Mouse (Mus musculus): ENCODE measurements around the gene Ccl17.
A peak's percentile ranks its signal among the peaks of the same experiment; 100 is the strongest.

Ccl17 gene

GRCm38 (mm10) chr8:94810153-94810552, at the start of gene Ccl17:
Ccl17 (plus strand) TSS chr8:94810453.
- no peak for DNase-seq (ENCODE audit: low spot score in 2 of 2)

- no peak for DNase-seq (ENCODE audit: low spot score in 2 of 2)
Observed at GRCm38 (mm10) chr8:94767035-94767434, 43.2 kb upstream of the Ccl17 start.

- DNase-seq (ENCODE audit: low spot score in 2 of 2) = peak in 1 of 2 experiments; percentile 51
Observed at GRCm38 (mm10) chr8:94770945-94771344, 39.3 kb upstream of the Ccl17 start.

- peak; percentile 55 to 59 for DNase-seq (ENCODE audit: low spot score in 2 of 2)
Observed at GRCm38 (mm10) chr8:94771941-94772670, 38.1 kb upstream of the Ccl17 start, which contains the start of gene Cx3cl1. Cx3cl1 (plus strand) TSS chr8:94772009.

GRCm38 (mm10) chr8:94773048-94773447, 37.2 kb upstream of the Ccl17 start:
- DNase-seq (ENCODE audit: low spot score in 2 of 2) = no peak

GRCm38 (mm10) chr8:94773700-94774171, 36.5 kb upstream of the Ccl17 start:
- DNase-seq (ENCODE audit: low spot score in 2 of 2) = no peak

- DNase-seq (ENCODE audit: low spot score in 2 of 2) = no peak
Observed at GRCm38 (mm10) chr8:94774601-94775000, 35.7 kb upstream of the Ccl17 start.

GRCm38 (mm10) chr8:94776346-94776745, 33.9 kb upstream of the Ccl17 start:
- DNase-seq (ENCODE audit: low spot score in 2 of 2) = no peak

GRCm38 (mm10) chr8:94778036-94778435, 32.2 kb upstream of the Ccl17 start:
- no peak for DNase-seq (ENCODE audit: low spot score in 2 of 2)

GRCm38 (mm10) chr8:94778473-94778872, 31.8 kb upstream of the Ccl17 start:
- DNase-seq (ENCODE audit: low spot score in 2 of 2) = no peak

GRCm38 (mm10) chr8:94778895-94779533, 31.2 kb upstream of the Ccl17 start:
- no peak for DNase-seq (ENCODE audit: low spot score in 2 of 2)

- no peak for DNase-seq (ENCODE audit: low spot score in 2 of 2)
Observed at GRCm38 (mm10) chr8:94779534-94780294, 30.5 kb upstream of the Ccl17 start.

GRCm38 (mm10) chr8:94780491-94781154, 29.6 kb upstream of the Ccl17 start:
- DNase-seq (ENCODE audit: low spot score in 2 of 2) = no peak

- no peak for DNase-seq (ENCODE audit: low spot score in 2 of 2)
Observed at GRCm38 (mm10) chr8:94781155-94781837, 29.0 kb upstream of the Ccl17 start.

- no peak for DNase-seq (ENCODE audit: low spot score in 2 of 2)
Observed at GRCm38 (mm10) chr8:94781838-94782235, 28.4 kb upstream of the Ccl17 start.

- DNase-seq (ENCODE audit: low spot score in 2 of 2) = no peak
Observed at GRCm38 (mm10) chr8:94783890-94784289, 26.4 kb upstream of the Ccl17 start.

- DNase-seq (ENCODE audit: low spot score in 2 of 2) = no peak
Observed at GRCm38 (mm10) chr8:94785247-94785985, 24.8 kb upstream of the Ccl17 start.

- DNase-seq (ENCODE audit: low spot score in 2 of 2) = no peak
Observed at GRCm38 (mm10) chr8:94785995-94786595, 24.2 kb upstream of the Ccl17 start.

- no peak for DNase-seq (ENCODE audit: low spot score in 2 of 2)
Observed at GRCm38 (mm10) chr8:94787524-94788501, 22.4 kb upstream of the Ccl17 start.

All from cerebellum, postnatal 4 days (tissue).